Mouse (Mus musculus): ENCODE results near the gene Dctn5. TPM values are rescaled to one million over a fixed set of nuclear protein-coding genes. Genes with fewer than 3 reads are reported as not detected.

Dctn5 gene
- polyA plus RNA-seq, 1 experiment from 2014 or later, result 95.4 TPM

- Histone ChIP-seq H3K9me3 (ENCODE audit: control insufficient read depth, low read length) (no peaks in the 10 kb centered on the region), H3K27ac (ENCODE audit: low read depth, low read length) (no peak overlapping the region), H3K4me3 (ENCODE audit: low read depth, low read length) (no peak overlapping the region), H3K4me1 (replicated peaks; ENCODE audit: control insufficient read depth, insufficient read depth, low read length) (no peaks in the 10 kb centered on the region), H3K4me2 (no peak overlapping the region), H3K27me3 (replicated peaks; ENCODE audit: control insufficient read depth, insufficient read depth, low read length) (no peaks in the 10 kb centered on the region), H3K9ac (ENCODE audit: low read depth, low read length) (no peak overlapping the region), H3K36me3 (ENCODE audit: control insufficient read depth, insufficient read depth, low read length) (peaks cover 14% of the 10 kb centered on the region)
- WGBS, result 92% methylated on average over 6 of the region's 6 CpGs
- DNase-seq (ENCODE audit: low spot score) (no peak), ATAC-seq (replicated peaks; ENCODE audit: low FRiP score) (no peak)
Observed at GRCm38 (mm10) chr7:122108206-122108605, 24.6 kb upstream of the Dctn5 start.

- no peak overlapping the region for H3K9ac ChIP-seq (ENCODE audit: low read depth, low read length)
- DNase-seq (ENCODE audit: low spot score) (no peak), ATAC-seq (replicated peaks; ENCODE audit: low FRiP score) (no peak)
- H3K4me1 ChIP-seq (replicated peaks; ENCODE audit: control insufficient read depth, insufficient read depth, low read length), result no peaks in the 10 kb centered on the region
- peaks cover 42% of the 10 kb centered on the region for H3K36me3 ChIP-seq (ENCODE audit: control insufficient read depth, insufficient read depth, low read length)
- H3K4me3 ChIP-seq (ENCODE audit: low read depth, low read length), result no peak overlapping the region
- no peaks in the 10 kb centered on the region for H3K9me3 ChIP-seq (ENCODE audit: control insufficient read depth, low read length)
- no peak overlapping the region for H3K4me2 ChIP-seq
- H3K27ac ChIP-seq (ENCODE audit: low read depth, low read length), result no peak overlapping the region
- no peaks in the 10 kb centered on the region for H3K27me3 ChIP-seq (replicated peaks; ENCODE audit: control insufficient read depth, insufficient read depth, low read length)
- 78% methylated on average over 4 of the region's 4 CpGs for WGBS
Observed at GRCm38 (mm10) chr7:122123518-122123917, 9.3 kb upstream of the Dctn5 start.

GRCm38 (mm10) chr7:122125636-122126035 lies 7.2 kb upstream of the Dctn5 start:
- DNase-seq (ENCODE audit: low spot score) (no peak), ATAC-seq (replicated peaks; ENCODE audit: low FRiP score) (no peak)
- Histone ChIP-seq H3K27me3 (replicated peaks; ENCODE audit: control insufficient read depth, insufficient read depth, low read length) (no peaks in the 10 kb centered on the region), H3K9ac (ENCODE audit: low read depth, low read length) (no peak overlapping the region), H3K4me2 (no peak overlapping the region), H3K9me3 (ENCODE audit: control insufficient read depth, low read length) (no peaks in the 10 kb centered on the region), H3K4me3 (ENCODE audit: low read depth, low read length) (no peak overlapping the region), H3K27ac (ENCODE audit: low read depth, low read length) (no peak overlapping the region), H3K4me1 (replicated peaks; ENCODE audit: control insufficient read depth, insufficient read depth, low read length) (no peaks in the 10 kb centered on the region), H3K36me3 (ENCODE audit: control insufficient read depth, insufficient read depth, low read length) (peaks cover 34% of the 10 kb centered on the region)
- 81% methylated on average over 8 of the region's 8 CpGs for WGBS

- DNase-seq (ENCODE audit: low spot score), result no peak
- H3K9ac ChIP-seq (ENCODE audit: low read depth, low read length), result no peak overlapping the region
- no peak overlapping the region for H3K27ac ChIP-seq (ENCODE audit: low read depth, low read length)
- ATAC-seq (replicated peaks; ENCODE audit: low FRiP score), result no peak
- H3K9me3 ChIP-seq (ENCODE audit: control insufficient read depth, low read length), result no peaks in the 10 kb centered on the region
- no peak overlapping the region for H3K4me3 ChIP-seq (ENCODE audit: low read depth, low read length)
- 93% methylated on average over 11 of the region's 11 CpGs for WGBS
- no peaks in the 10 kb centered on the region for H3K27me3 ChIP-seq (replicated peaks; ENCODE audit: control insufficient read depth, insufficient read depth, low read length)
- no peak overlapping the region for H3K4me2 ChIP-seq
- H3K36me3 ChIP-seq (ENCODE audit: control insufficient read depth, insufficient read depth, low read length), result peaks cover 26% of the 10 kb centered on the region
- H3K4me1 ChIP-seq (replicated peaks; ENCODE audit: control insufficient read depth, insufficient read depth, low read length), result no peaks in the 10 kb centered on the region; the same call in 1 of the 2 replicates
Observed at GRCm38 (mm10) chr7:122126946-122127345, 5.9 kb upstream of the Dctn5 start.

- Histone ChIP-seq H3K4me3 (ENCODE audit: low read depth, low read length) (peak overlapping the region; percentile 67), H3K9ac (ENCODE audit: low read depth, low read length) (peak overlapping the region; percentile 95), H3K9me3 (ENCODE audit: control insufficient read depth, low read length) (no peaks in the 10 kb centered on the region), H3K4me1 (replicated peaks; ENCODE audit: control insufficient read depth, insufficient read depth, low read length) (peaks cover 6% of the 10 kb centered on the region; the same call in 1 of the 2 replicates), H3K36me3 (ENCODE audit: control insufficient read depth, insufficient read depth, low read length) (peaks cover 13% of the 10 kb centered on the region), H3K27ac (ENCODE audit: low read depth, low read length) (peak overlapping the region; percentile 80; the same call in 1 of the 2 replicates), H3K27me3 (replicated peaks; ENCODE audit: control insufficient read depth, insufficient read depth, low read length) (no peaks in the 10 kb centered on the region), H3K4me2 (peak overlapping the region; percentile 62)
- no peak for DNase-seq (ENCODE audit: low spot score)
- ATAC-seq (replicated peaks; ENCODE audit: low FRiP score), result no peak
Observed at GRCm38 (mm10) chr7:122131834-122132233, 1.0 kb upstream of the Dctn5 start.

GRCm38 (mm10) chr7:122133338-122133625 lies 441 bp downstream of the Dctn5 start:
- Histone ChIP-seq H3K4me3 (ENCODE audit: low read depth, low read length) (peak overlapping the region; percentile 67), H3K36me3 (ENCODE audit: control insufficient read depth, insufficient read depth, low read length) (peaks cover 9% of the 10 kb centered on the region), H3K4me2 (peak overlapping the region; percentile 57), H3K27me3 (replicated peaks; ENCODE audit: control insufficient read depth, insufficient read depth, low read length) (no peaks in the 10 kb centered on the region), H3K27ac (ENCODE audit: low read depth, low read length) (no peak overlapping the region), H3K4me1 (replicated peaks; ENCODE audit: control insufficient read depth, insufficient read depth, low read length) (peaks cover 6% of the 10 kb centered on the region; the same call in 1 of the 2 replicates), H3K9me3 (ENCODE audit: control insufficient read depth, low read length) (no peaks in the 10 kb centered on the region), H3K9ac (ENCODE audit: low read depth, low read length) (peak overlapping the region; percentile 95)
- WGBS, result 13% methylated on average over 8 of the region's 8 CpGs
- DNase-seq (ENCODE audit: low spot score) (no peak), ATAC-seq (replicated peaks; ENCODE audit: low FRiP score) (peak; percentile 29; the same call in 1 of the 2 replicates)

GRCm38 (mm10) chr7:122135070-122135469 lies 2.2 kb downstream of the Dctn5 start:
- no peaks in the 10 kb centered on the region for H3K9me3 ChIP-seq (ENCODE audit: control insufficient read depth, low read length)
- WGBS, result 71% methylated on average over 10 of the region's 10 CpGs
- no peak overlapping the region for H3K9ac ChIP-seq (ENCODE audit: low read depth, low read length)
- ATAC-seq (replicated peaks; ENCODE audit: low FRiP score) (no peak), DNase-seq (ENCODE audit: low spot score) (no peak)
- H3K4me1 ChIP-seq (replicated peaks; ENCODE audit: control insufficient read depth, insufficient read depth, low read length), result peaks cover 6% of the 10 kb centered on the region; the same call in 1 of the 2 replicates
- no peak overlapping the region for H3K4me3 ChIP-seq (ENCODE audit: low read depth, low read length)
- peaks cover 14% of the 10 kb centered on the region for H3K36me3 ChIP-seq (ENCODE audit: control insufficient read depth, insufficient read depth, low read length)
- no peak overlapping the region for H3K4me2 ChIP-seq
- no peak overlapping the region for H3K27ac ChIP-seq (ENCODE audit: low read depth, low read length)
- no peaks in the 10 kb centered on the region for H3K27me3 ChIP-seq (replicated peaks; ENCODE audit: control insufficient read depth, insufficient read depth, low read length)

- 0 out of 2 replicates have a peak, but pooled peaks cover 6% of the 10 kb centered on the region for H3K4me1 ChIP-seq (replicated peaks; ENCODE audit: control insufficient read depth, insufficient read depth, low read length)
- peaks cover 21% of the 10 kb centered on the region for H3K36me3 ChIP-seq (ENCODE audit: control insufficient read depth, insufficient read depth, low read length)
- DNase-seq (ENCODE audit: low spot score), result no peak
- no peak overlapping the region for H3K4me3 ChIP-seq (ENCODE audit: low read depth, low read length)
- no peak overlapping the region for H3K9ac ChIP-seq (ENCODE audit: low read depth, low read length)
- no peak for ATAC-seq (replicated peaks; ENCODE audit: low FRiP score)
- H3K4me2 ChIP-seq, result no peak overlapping the region
- no peaks in the 10 kb centered on the region for H3K27me3 ChIP-seq (replicated peaks; ENCODE audit: control insufficient read depth, insufficient read depth, low read length)
- no peak overlapping the region for H3K27ac ChIP-seq (ENCODE audit: low read depth, low read length)
- H3K9me3 ChIP-seq (ENCODE audit: control insufficient read depth, low read length), result no peaks in the 10 kb centered on the region
Observed at GRCm38 (mm10) chr7:122137071-122137470, 4.2 kb downstream of the Dctn5 start.

- Histone ChIP-seq H3K36me3 (ENCODE audit: control insufficient read depth, insufficient read depth, low read length) (peaks cover 25% of the 10 kb centered on the region), H3K27ac (ENCODE audit: low read depth, low read length) (no peak overlapping the region), H3K4me2 (no peak overlapping the region), H3K4me1 (replicated peaks; ENCODE audit: control insufficient read depth, insufficient read depth, low read length) (0 out of 2 replicates have a peak, but pooled peaks cover 6% of the 10 kb centered on the region), H3K27me3 (replicated peaks; ENCODE audit: control insufficient read depth, insufficient read depth, low read length) (no peaks in the 10 kb centered on the region), H3K9ac (ENCODE audit: low read depth, low read length) (no peak overlapping the region), H3K4me3 (ENCODE audit: low read depth, low read length) (no peak overlapping the region), H3K9me3 (ENCODE audit: control insufficient read depth, low read length) (no peaks in the 10 kb centered on the region)
- ATAC-seq (replicated peaks; ENCODE audit: low FRiP score) (no peak), DNase-seq (ENCODE audit: low spot score) (no peak)
- WGBS, result 92% methylated on average over 5 of the region's 5 CpGs
Observed at GRCm38 (mm10) chr7:122138190-122138589, 5.3 kb downstream of the Dctn5 start.

Measured in liver, embryonic 11.5 days (tissue).